Mouse (Mus musculus): ENCODE measurements around the gene 1300017J02Rik. TPM values are rescaled to one million over a fixed set of nuclear protein-coding genes. Genes with fewer than 3 reads are reported as not detected.

Gene 1300017J02Rik
- total and polyA plus RNA-seq, 3 experiments: 0.62 to 2.6 TPM; not detected in 1

DNA sequence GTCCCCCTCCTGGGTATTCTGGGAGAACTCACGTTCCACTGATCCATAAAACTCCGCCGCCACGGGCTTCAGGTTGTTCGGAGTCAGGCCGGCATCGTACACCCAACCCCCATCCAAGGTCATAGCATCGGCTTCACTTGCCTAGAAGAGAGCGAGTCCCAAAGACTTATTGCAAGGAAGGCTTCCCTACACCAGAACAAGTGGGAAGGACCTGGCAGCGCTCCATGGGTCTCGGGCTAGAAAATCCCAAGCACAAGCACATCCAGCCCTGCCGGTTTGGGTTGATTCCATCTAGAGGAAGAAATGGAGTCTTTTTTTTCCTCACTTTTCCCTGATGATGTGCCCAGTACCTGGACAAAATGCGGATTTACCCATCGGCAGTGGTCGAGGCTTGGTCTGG is 78.1 kb downstream of the 1300017J02Rik start:
- no peak overlapping the region for H3K4me3 ChIP-seq (ENCODE audit: control insufficient read depth in 1 of 2, insufficient read depth in 1 of 2, low read depth in 2 of 2, low read length in 2 of 2)
- H3K9me3 ChIP-seq (replicated peaks; ENCODE audit: insufficient read depth, low read length): no peaks in the 10 kb centered on the region
- H3K9ac ChIP-seq (ENCODE audit: control insufficient read depth, low read depth, low read length, poor library complexity, severe bottlenecking): no peak overlapping the region
- DNase-seq (ENCODE audit: low read depth, low spot score): no peak
- TF ChIP-seq ZC3H11A (IDR thresholded peaks at IDR 0.05; ENCODE audit: low read depth, low read length) (no peak), RCOR1 (IDR thresholded peaks at IDR 0.05; ENCODE audit: low read depth, low read length) (no peak), RAD21 (IDR thresholded peaks at IDR 0.05; ENCODE audit: low read depth, low read length) (no peak), UBTF (IDR thresholded peaks at IDR 0.05; ENCODE audit: borderline replicate concordance, insufficient read depth, low read depth, low read length) (no peak), MYB (IDR thresholded peaks at IDR 0.05; ENCODE audit: low read depth, low read length) (no peak)
- H3K27me3 ChIP-seq (ENCODE audit: control insufficient read depth in 1 of 2, insufficient read depth in 2 of 2, low read length in 2 of 2): no peaks in the 10 kb centered on the region
- no peaks in the 10 kb centered on the region for H3K79me2 ChIP-seq (ENCODE audit: control insufficient read depth, insufficient read depth, low read length, poor library complexity)
- H3K4me1 ChIP-seq (ENCODE audit: control insufficient read depth in 1 of 2, insufficient read depth in 2 of 2, low read length in 2 of 2): 0 out of 4 replicates have a peak, but pooled peaks cover 0 to 3% of the 10 kb centered on the region in 2 experiments
- H3K27ac ChIP-seq (ENCODE audit: control insufficient read depth, low read depth, low read length): no peak overlapping the region
- H3K36me3 ChIP-seq (ENCODE audit: control insufficient read depth in 1 of 2, insufficient read depth in 2 of 2, low read length in 2 of 2): no peaks in the 10 kb centered on the region

- no peak overlapping the region for H3K9ac ChIP-seq (ENCODE audit: control insufficient read depth, low read depth, low read length, poor library complexity, severe bottlenecking)
- H3K4me1 ChIP-seq (ENCODE audit: control insufficient read depth in 1 of 2, insufficient read depth in 2 of 2, low read length in 2 of 2): 0 out of 4 replicates have a peak, but pooled peaks cover 0 to under 1% of the 10 kb centered on the region in 2 experiments
- TF ChIP-seq RAD21 (IDR thresholded peaks at IDR 0.05; ENCODE audit: low read depth, low read length): peak; percentile 71
- no peak for TF ChIP-seq TBP (IDR thresholded peaks at IDR 0.05; ENCODE audit: low read depth, low read length)
- TF ChIP-seq MAZ (IDR thresholded peaks at IDR 0.05; ENCODE audit: low read depth, low read length): 0 out of 2 replicates have a peak, but pooled peaks have one; percentile 24
- TF ChIP-seq TAL1 (IDR thresholded peaks at IDR 0.05; ENCODE audit: low read length): no peak
- no peak for TF ChIP-seq POLR2AphosphoS5 (IDR thresholded peaks at IDR 0.05; ENCODE audit: borderline replicate concordance, low read depth, low read length)
- TF ChIP-seq POLR2A (IDR thresholded peaks at IDR 0.05; ENCODE audit: control insufficient read depth in 1 of 2, insufficient read depth in 1 of 2, low read depth in 1 of 2, low read length in 2 of 2, poor library complexity in 1 of 2): no peak
- no peak for TF ChIP-seq MYC (IDR thresholded peaks at IDR 0.05; ENCODE audit: low read depth, low read length)
- no peak for TF ChIP-seq ETS1 (IDR thresholded peaks at IDR 0.05; ENCODE audit: low read depth, low read length)
- no peak for TF ChIP-seq MAX (IDR thresholded peaks at IDR 0.05; ENCODE audit: low read length)
- peak; percentile 55 for TF ChIP-seq ZC3H11A (IDR thresholded peaks at IDR 0.05; ENCODE audit: low read depth, low read length)
- TF ChIP-seq ZNF384 (IDR thresholded peaks at IDR 0.05; ENCODE audit: low read depth, low read length): no peak
- no peak for TF ChIP-seq GABPA (IDR thresholded peaks at IDR 0.05; ENCODE audit: low read depth, low read length)
- no peak for TF ChIP-seq ZMIZ1 (IDR thresholded peaks at IDR 0.05; ENCODE audit: low read depth, low read length)
- no peak for TF ChIP-seq EP300 (IDR thresholded peaks at IDR 0.05; ENCODE audit: low read depth in 1 of 2, low read length in 2 of 2)
- no peak for TF ChIP-seq MEF2A (IDR thresholded peaks at IDR 0.05; ENCODE audit: extremely low read depth, insufficient replicate concordance, low read depth, low read length, poor library complexity, severe bottlenecking)
- no peak for TF ChIP-seq E2F4 (IDR thresholded peaks at IDR 0.05; ENCODE audit: borderline replicate concordance, low read depth, low read length)
- no peak for TF ChIP-seq JUND (IDR thresholded peaks at IDR 0.05; ENCODE audit: low read depth, low read length)
- TF ChIP-seq RCOR1 (IDR thresholded peaks at IDR 0.05; ENCODE audit: low read depth, low read length): no peak
- TF ChIP-seq CTCF (IDR thresholded peaks at IDR 0.05 in 2 of 3, conservative IDR thresholded peaks at IDR 0.05 in 1 of 3; ENCODE audit: control insufficient read depth in 1 of 3, insufficient read depth in 1 of 3, low read depth in 2 of 3, low read length in 3 of 3, poor library complexity in 1 of 3, severe bottlenecking in 1 of 3): peak; percentile 48 to 71 (median 59)
- TF ChIP-seq CHD2 (IDR thresholded peaks at IDR 0.05; ENCODE audit: low read length): no peak
- TF ChIP-seq BHLHE40 (IDR thresholded peaks at IDR 0.05; ENCODE audit: borderline replicate concordance, low read depth, low read length): no peak
- TF ChIP-seq SMC3 (IDR thresholded peaks at IDR 0.05; ENCODE audit: low read depth, low read length): peak; percentile 76
- H3K79me2 ChIP-seq (ENCODE audit: control insufficient read depth, insufficient read depth, low read length, poor library complexity): no peaks in the 10 kb centered on the region
- no peak overlapping the region for H3K4me3 ChIP-seq (ENCODE audit: control insufficient read depth in 1 of 2, insufficient read depth in 1 of 2, low read depth in 2 of 2, low read length in 2 of 2)
- H3K27ac ChIP-seq (ENCODE audit: control insufficient read depth, low read depth, low read length): no peak overlapping the region
- no peaks in the 10 kb centered on the region for H3K9me3 ChIP-seq (replicated peaks; ENCODE audit: insufficient read depth, low read length)
- H3K36me3 ChIP-seq (ENCODE audit: control insufficient read depth in 1 of 2, insufficient read depth in 2 of 2, low read length in 2 of 2): no peaks in the 10 kb centered on the region
- H3K27me3 ChIP-seq (ENCODE audit: control insufficient read depth in 1 of 2, insufficient read depth in 2 of 2, low read length in 2 of 2): no peaks in the 10 kb centered on the region
- peak; percentile 46 for DNase-seq (ENCODE audit: low read depth, low spot score)
Measured at GRCm38 (mm10) chr9:103225464-103225863, 79.4 kb downstream of the 1300017J02Rik start.
